Mouse (Mus musculus) layer of hippocampus, adult 9-11 months (tissue): Measurements from ENCODE around the gene Cfap43.

Source experiments
- DNase-seq: peaks from one replicate; pipeline ENCODE4 v3.0.0; 2022

Gene Cfap43

DNA sequence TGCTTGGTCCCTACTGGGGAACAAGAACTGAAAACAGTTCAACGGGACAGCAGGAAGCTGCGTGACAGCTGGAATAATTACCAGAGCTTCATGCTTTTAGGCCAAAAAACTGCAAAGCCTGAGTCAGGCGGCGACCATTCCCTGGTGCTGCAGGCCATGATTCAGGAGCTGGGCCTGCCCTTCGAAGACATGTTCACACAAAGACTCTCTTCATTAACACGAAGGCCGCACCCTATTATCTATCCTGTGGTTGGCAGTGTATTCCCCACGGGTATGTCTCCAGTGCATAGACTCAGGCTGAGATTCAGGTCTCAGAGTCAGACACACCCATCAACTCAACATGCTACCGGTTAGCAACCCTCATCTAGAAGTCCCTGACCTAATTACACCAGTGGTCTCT is 220.8 kb downstream of the Cfap43 start:
- no peak for DNase-seq

DNA sequence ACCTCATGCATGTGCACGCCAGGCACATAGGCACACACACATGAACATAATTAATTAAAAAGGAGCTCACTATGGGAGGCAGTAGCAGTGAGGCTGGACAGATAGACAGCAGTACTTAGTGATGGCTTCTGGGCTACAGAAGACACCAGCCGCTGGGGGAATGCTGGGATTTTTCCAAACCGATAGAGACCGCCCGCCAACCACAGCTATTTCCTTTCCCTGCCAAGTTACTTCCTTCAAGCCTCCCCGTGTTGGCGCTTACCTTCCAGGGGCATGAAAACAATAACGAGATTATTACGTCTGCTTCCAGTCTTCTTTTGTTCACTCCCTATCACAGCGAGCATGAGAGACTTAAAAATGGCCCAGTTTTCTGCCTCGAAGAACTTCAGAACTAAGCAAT is 222.0 kb downstream of the Cfap43 start:
- DNase-seq = no peak

DNA sequence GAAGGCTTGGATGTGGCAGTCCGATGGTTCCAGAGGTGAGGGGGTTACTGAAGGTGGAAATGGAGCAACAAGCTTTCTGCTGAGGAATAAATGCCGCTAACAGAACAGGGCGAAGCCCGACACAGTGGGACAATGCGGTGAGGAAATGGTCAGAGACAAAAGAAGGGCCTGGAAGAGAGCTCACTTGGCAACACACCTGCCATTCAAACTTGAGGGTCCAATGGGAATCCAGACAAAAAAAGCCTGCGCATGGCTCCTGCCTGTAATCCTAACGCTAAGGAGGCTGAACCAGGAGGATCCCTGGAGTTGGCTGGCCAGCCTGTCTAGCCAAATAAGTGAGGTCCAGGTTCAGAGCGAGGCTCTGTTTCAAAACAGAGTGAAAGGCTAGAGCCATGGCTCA is 222.7 kb downstream of the Cfap43 start:
- DNase-seq = no peak

DNA sequence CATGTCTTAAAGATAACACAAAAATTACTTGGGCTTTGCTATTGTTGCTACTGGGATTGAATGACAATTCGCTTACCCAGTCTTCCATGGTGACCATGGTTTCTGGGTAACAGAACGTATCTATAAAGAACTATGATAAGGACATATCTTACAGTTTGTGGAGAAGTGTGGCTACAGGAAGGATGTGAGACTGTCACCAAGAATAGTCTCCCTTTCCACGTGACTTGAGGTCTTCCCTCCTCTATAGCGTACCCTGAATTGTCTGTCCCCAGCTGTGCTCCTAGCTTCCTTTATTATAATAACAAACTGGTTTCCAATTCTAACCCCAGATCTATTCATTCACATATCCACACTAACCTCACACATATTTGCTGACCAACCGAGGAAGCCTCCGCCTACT is 223.4 kb downstream of the Cfap43 start:
- DNase-seq = no peak

- DNase-seq = no peak
These were observed 227.1 kb downstream of the Cfap43 start, which contains the start of gene Col17a1 for GRCm38 (mm10) chr19:47691994-47692393. Col17a1 (minus strand) TSS chr19:47692094.

- no peak for DNase-seq
These were observed 229.5 kb downstream of the Cfap43 start for GRCm38 (mm10) chr19:47689592-47689991.
